In the genomic region with DNA sequence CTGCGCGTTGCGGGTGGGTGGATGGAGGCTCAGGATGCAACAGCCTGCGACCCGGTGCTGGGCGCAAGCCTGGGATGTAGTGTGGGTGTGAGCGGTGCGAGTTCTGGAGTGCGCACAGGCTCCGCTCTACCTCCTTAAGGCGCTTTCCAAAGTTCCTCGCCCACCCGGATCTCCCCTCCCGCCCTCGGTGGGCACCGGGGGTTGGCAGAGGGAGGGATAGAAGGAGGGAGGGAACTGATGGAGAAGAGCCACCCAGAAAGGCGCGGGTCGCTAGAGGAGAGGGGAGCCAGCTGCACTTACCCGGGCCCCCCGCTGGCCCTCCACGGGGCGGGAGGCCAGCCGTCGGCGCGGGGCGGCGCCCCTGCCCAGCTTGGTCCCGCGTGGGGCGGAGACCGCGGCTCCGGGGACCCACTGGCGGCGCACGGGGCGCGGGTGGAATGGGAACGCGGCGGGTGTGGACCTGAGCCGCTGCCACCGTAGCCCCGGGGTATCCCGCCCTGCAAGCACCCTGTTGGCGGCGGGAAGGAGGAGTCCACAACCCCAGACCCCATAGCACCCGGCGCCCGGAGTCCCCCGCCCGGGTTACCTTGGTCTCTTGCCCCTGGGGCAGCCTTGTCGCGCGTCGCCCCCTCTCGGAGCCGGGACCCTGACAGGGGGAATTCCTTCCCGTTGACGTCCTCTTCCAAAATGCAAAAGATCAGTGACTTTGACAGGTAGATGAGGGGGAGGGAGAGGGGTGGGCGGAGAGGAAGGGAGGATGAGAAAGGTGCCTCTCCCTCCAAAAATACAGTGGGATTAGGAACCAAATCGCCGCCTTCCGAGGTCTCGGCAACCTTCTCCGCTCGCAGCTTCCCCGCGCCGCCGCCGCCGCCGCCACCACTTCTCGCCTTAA, we compare ENCODE assay signal across 8 mouse cellular contexts. TPM values are rescaled to one million over a fixed set of nuclear protein-coding genes. Genes with fewer than 3 reads are reported as not detected.
DNase-seq lines count a peak whose midpoint lies in the region; ATAC-seq lines count a peak whose summit lies in the region.

No protein-coding gene starts in this region.

- under 1% methylated on average over 71 of the region's 77 CpGs for WGBS in liver, embryonic 11.5 days
- WGBS in forebrain, embryonic 12.5 days: 0% methylated on average over 70 of the region's 77 CpGs
- 1% methylated on average over 70 of the region's 77 CpGs for WGBS in liver, embryonic 15.5 days (ENCODE audit: insufficient replicate concordance)

- H3K27me3 ChIP-seq in liver, embryonic 11.5 days (replicated peaks; ENCODE audit: control insufficient read depth, insufficient read depth, low read length): peaks cover 32% of the 10 kb centered on the region
- peaks cover 19% of the 10 kb centered on the region for H3K27me3 ChIP-seq in forebrain, embryonic 12.5 days
- peaks cover 48% of the 10 kb centered on the region for H3K27me3 ChIP-seq in liver, embryonic 15.5 days

- H3K9ac ChIP-seq in liver, embryonic 11.5 days (ENCODE audit: low read depth, low read length): no peak overlapping the region
- H3K9ac ChIP-seq in forebrain, embryonic 12.5 days: peak overlapping the region; percentile 70
- no peak overlapping the region for H3K9ac ChIP-seq in liver, embryonic 15.5 days

- ATAC-seq in liver, embryonic 11.5 days (replicated peaks; ENCODE audit: low FRiP score): peak; percentile 39; the same call in 1 of the 2 replicates
- ATAC-seq in forebrain, embryonic 12.5 days (ENCODE audit: low FRiP score): peak; percentile 76
- ATAC-seq in inflammation-experienced regulatory T-cells, adult 6 months: peak; percentile 25
- ATAC-seq in liver, embryonic 15.5 days (ENCODE audit: insufficient read depth): no peak
- ATAC-seq in megakaryocyte-erythroid progenitor cell, adult 5-6 weeks (replicated peaks; ENCODE audit: low FRiP score, low TSS enrichment, poor library complexity, severe bottlenecking): no peak

- peaks cover 3% of the 10 kb centered on the region; the same call in 1 of the 2 replicates for H3K4me1 ChIP-seq in liver, embryonic 11.5 days (replicated peaks; ENCODE audit: control insufficient read depth, insufficient read depth, low read length)
- peaks cover 7% of the 10 kb centered on the region for H3K4me1 ChIP-seq in forebrain, embryonic 12.5 days
- 0 out of 2 replicates have a peak, but pooled peaks cover 4% of the 10 kb centered on the region for H3K4me1 ChIP-seq in liver, embryonic 15.5 days (replicated peaks)

- peak overlapping the region; percentile 81 for H3K4me2 ChIP-seq in liver, embryonic 11.5 days
- peak overlapping the region; percentile 100 for H3K4me2 ChIP-seq in forebrain, embryonic 12.5 days
- H3K4me2 ChIP-seq in liver, embryonic 15.5 days: peak overlapping the region; percentile 62

- H3K4me3 ChIP-seq in liver, embryonic 11.5 days (ENCODE audit: low read depth, low read length): peak overlapping the region; percentile 54
- H3K4me3 ChIP-seq in forebrain, embryonic 12.5 days (replicated peaks): peak overlapping the region; percentile 70
- peak overlapping the region; percentile 43 for H3K4me3 ChIP-seq in liver, embryonic 15.5 days (replicated peaks)

- no peak overlapping the region for H3K27ac ChIP-seq in liver, embryonic 11.5 days (ENCODE audit: low read depth, low read length)
- no peak overlapping the region for H3K27ac ChIP-seq in forebrain, embryonic 12.5 days
- no peak overlapping the region for H3K27ac ChIP-seq in liver, embryonic 15.5 days (replicated peaks)

- no peak for DNase-seq in liver, embryonic 11.5 days (ENCODE audit: low spot score)
- no peak for DNase-seq in liver
- DNase-seq in cerebellum, adult 11 months: peak; percentile 37
- peak; percentile 28 for DNase-seq in right cerebral cortex, postnatal 14 days

- no peaks in the 10 kb centered on the region for H3K36me3 ChIP-seq in liver, embryonic 11.5 days (ENCODE audit: control insufficient read depth, insufficient read depth, low read length)
- H3K36me3 ChIP-seq in forebrain, embryonic 12.5 days (replicated peaks): no peaks in the 10 kb centered on the region
- H3K36me3 ChIP-seq in liver, embryonic 15.5 days (replicated peaks): no peaks in the 10 kb centered on the region

- no peaks in the 10 kb centered on the region for H3K9me3 ChIP-seq in liver, embryonic 11.5 days (ENCODE audit: control insufficient read depth, low read length)
- H3K9me3 ChIP-seq in forebrain, embryonic 12.5 days: no peaks in the 10 kb centered on the region
- H3K9me3 ChIP-seq in liver, embryonic 15.5 days (replicated peaks): no peaks in the 10 kb centered on the region

RNA-seq across cellular contexts. Expression of gene Ntng1, which starts 1.3 kb away (rescaled TPM):
- polyA plus RNA-seq in liver, embryonic 11.5 days (2014; fragmentation: Nextera tagmentation; extraction: Ambion mirVana): 0.10 and 1.1 TPM in 2 replicates
- 5.0 and 5.2 TPM in 2 replicates for polyA plus RNA-seq in forebrain, embryonic 12.5 days (2016; fragmentation: Nextera tagmentation; extraction: Ambion mirVana)
- under 1 TPM in 1 of 3 experiments, not detected in 2; 0.16 TPM for polyA plus RNA-seq in inflammation-experienced regulatory T-cells, adult 6 months (2017; shearing (Covaris generic))
- 0.07 and 0.24 TPM in 2 replicates for polyA plus RNA-seq in liver, embryonic 15.5 days (2015; fragmentation: Nextera tagmentation; extraction: Ambion mirVana)
- total RNA-seq in megakaryocyte-erythroid progenitor cell, adult 5-6 weeks (2014; fragmentation: Nextera tagmentation): not detected in 2 replicates
- 0.19 TPM in 1 of 2 replicates, not detected in the other for total RNA-seq in megakaryocyte-erythroid progenitor cell, adult 5-6 weeks (2017)

Comparison
In these comparisons a context has a peak if more than half of its experiments do, and no peak if none do; other contexts are left out.
1. ATAC-seq: peak in liver, embryonic 11.5 days (single experiment), forebrain, embryonic 12.5 days (single experiment) and inflammation-experienced regulatory T-cells, adult 6 months (single experiment); none in liver, embryonic 15.5 days (single experiment) and megakaryocyte-erythroid progenitor cell, adult 5-6 weeks (single experiment).
2. DNase-seq: peak in cerebellum, adult 11 months (single experiment) and right cerebral cortex, postnatal 14 days (single experiment); none in liver, embryonic 11.5 days (single experiment) and liver (single experiment).
3. Peak in every context shown above with its lines, with median percentiles within 50 percentile points of each other: H3K4me2 ChIP-seq and H3K4me3 ChIP-seq.